Mouse (Mus musculus): Measurements from ENCODE around the gene Zfp1.

Zfp1 gene

GRCm38 (mm10) chr8:111625694-111626527 is 17.3 kb upstream of the Zfp1 start:
- peak; percentile 72 for DNase-seq (ENCODE audit: low read depth, low spot score)

DNA sequence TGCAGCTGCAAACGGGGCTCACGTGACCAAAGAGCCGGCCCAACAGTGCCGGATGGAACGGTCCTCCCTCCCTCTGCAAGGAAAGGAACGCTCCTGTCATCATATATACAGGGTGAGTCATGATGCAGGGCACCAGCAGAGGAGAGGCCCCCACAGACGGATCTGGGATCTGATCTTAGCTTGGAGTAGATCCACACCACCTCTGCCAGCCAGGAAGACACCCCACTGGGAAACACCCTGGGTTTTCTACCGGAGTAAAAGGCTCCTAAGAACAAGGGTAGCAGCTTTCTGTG is 16.7 kb upstream of the Zfp1 start:
- DNase-seq (ENCODE audit: low read depth, low spot score) = no peak

DNA sequence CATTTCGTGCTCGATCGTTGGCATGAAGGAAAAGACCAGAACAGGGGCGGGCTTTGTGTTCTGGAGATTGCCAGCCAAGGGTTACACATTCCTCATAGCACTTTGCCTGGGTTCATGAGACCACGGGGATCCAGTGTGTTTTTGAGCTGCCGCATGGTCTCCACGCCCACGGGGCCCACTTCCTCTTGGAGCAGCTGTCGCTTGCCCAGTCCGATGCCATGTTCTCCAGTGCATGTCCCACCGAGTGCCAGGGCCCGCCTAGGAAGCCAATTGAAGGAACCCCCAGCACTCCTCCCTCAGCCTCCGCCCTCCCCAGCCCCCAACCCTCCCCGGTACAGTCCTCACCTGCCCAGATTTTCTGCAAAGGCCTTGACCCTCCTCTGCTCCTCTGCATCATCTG is 16.3 kb upstream of the Zfp1 start:
- no peak for DNase-seq (ENCODE audit: low read depth, low spot score)

DNA sequence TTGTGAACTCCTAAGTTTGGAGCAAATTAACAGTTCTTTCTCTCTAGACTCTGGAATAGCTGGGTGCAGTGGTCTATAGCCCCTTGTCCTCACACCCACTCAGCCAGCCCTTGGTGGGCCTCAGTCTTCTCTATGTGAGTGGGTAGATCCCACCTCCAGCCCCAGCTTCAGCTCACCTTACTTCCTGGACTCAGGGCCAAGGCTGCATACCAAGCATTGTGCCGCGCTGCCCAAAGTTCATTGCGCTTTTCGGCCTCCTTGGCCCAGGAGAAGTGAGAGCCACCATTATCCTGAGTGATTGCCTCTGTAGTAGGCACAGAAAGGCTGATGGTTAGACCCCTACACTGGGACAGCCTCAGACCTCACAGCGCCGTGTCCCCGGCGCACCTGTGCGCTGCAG is 15.3 kb upstream of the Zfp1 start:
- no peak for DNase-seq (ENCODE audit: low read depth, low spot score)

DNA sequence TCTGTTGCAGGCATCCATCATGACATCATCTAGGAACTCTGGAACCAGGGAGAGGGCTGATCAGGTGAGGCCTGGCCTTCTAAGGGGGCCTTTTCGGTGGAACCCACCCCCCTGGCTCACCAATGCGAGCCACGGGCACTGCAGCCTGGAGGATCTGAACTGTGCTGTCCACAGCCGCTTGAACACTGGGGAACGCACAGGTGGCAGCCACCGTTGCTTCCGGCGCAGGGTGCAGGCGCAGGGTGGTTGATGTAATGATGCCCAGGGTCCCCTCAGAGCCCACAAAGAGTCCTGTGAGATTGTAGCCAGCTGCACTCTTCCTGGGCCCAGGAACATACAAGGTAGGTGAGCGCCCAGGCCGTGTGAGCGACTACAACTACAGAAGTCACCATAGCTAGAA is 14.8 kb upstream of the Zfp1 start:
- DNase-seq (ENCODE audit: low read depth, low spot score) = peak; percentile 11

DNA sequence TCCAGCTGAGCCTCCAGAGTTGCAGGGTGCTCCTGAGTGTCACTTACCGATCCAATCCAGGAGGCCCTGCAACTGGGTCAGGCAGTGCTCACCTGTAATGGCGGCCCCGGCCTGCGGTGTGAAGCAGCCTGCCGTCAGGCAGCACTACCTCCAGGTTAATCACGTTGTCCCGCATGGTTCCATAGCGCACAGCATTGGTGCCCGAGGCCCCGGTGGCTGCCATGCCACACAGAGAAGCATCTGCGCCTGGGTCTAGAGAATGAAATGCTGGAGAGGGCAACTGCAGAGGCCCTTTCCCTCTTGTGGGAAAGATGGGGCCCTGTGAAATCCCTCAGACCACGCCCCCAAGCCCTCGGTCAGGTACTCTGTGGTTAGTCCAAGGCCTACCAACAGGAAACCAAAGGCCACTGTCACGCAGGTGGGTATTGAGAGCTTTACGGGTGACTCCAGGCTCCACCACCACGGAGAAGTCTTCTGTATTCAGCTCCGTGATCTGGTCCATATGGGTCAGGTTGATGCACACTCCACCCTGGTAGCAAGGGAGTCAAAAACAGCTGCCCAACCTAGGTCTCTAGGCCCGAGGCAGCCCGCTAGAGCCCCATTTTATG is 14.2 kb upstream of the Zfp1 start:
- peak; percentile 23 for DNase-seq (ENCODE audit: low read depth, low spot score)

- peak; percentile 28 for DNase-seq (ENCODE audit: low read depth, low spot score)
Observed at GRCm38 (mm10) chr8:111630105-111630521, 13.1 kb upstream of the Zfp1 start, which contains the start of gene Ldhd. Ldhd (minus strand) TSS chr8:111630374.

GRCm38 (mm10) chr8:111631589-111631988 is 11.6 kb upstream of the Zfp1 start:
- DNase-seq (ENCODE audit: low read depth, low spot score) = no peak

- DNase-seq (ENCODE audit: low read depth, low spot score) = no peak
Observed at GRCm38 (mm10) chr8:111632976-111633375, 10.2 kb upstream of the Zfp1 start.

- no peak for DNase-seq (ENCODE audit: low read depth, low spot score)
Observed at GRCm38 (mm10) chr8:111638086-111638485, 5.1 kb upstream of the Zfp1 start.

DNA sequence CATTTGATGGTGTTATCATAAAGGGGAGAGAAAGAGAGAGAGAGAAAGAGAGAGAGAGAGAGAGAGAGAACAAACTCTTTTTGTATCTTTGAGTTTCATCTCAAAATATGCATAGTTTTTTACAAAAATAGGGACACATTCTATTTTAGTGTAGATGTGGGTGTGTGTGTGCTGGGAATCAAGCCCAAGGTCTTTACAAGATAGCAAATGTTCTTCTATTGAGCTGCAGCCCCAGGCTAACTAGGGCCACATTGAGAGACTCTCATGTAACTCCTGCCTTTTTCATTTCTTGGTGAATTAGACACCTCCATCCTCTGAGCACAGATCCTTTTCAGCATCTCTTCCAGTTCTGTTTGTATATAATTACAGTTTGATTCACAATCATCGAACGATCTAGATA is 2.1 kb upstream of the Zfp1 start:
- DNase-seq (ENCODE audit: low read depth, low spot score) = no peak

- no peak for DNase-seq (ENCODE audit: low read depth, low spot score)
Observed at GRCm38 (mm10) chr8:111642496-111642895, 705 bp upstream of the Zfp1 start.

GRCm38 (mm10) chr8:111642939-111643263 is 300 bp upstream of the Zfp1 start:
- no peak for DNase-seq (ENCODE audit: low read depth, low spot score)

GRCm38 (mm10) chr8:111644286-111645051 is 1.3 kb downstream of the Zfp1 start:
- peak; percentile 90 for DNase-seq (ENCODE audit: low read depth, low spot score)

GRCm38 (mm10) chr8:111645715-111646114 is 2.5 kb downstream of the Zfp1 start:
- peak; percentile 85 for DNase-seq (ENCODE audit: low read depth, low spot score)

DNA sequence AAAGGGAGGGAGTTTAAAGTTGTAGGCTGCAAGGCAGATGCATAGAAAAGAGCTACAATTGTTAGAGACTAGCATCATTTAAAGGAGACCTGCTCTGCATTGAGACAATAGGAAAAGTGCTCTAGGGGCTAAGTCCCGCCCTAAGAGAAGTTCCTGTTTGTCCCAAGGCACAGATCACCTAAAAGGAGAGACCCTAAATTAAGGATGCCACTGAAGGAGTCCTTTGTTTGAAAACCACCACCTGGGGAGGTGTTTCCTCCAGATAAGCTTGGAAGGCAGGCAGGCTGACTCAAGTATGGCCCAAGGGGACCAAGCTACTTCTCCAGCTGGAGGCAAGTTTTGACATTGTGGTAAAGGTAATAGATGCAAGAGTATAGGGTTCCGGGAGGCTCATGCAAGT is 5.6 kb downstream of the Zfp1 start:
- DNase-seq (ENCODE audit: low read depth, low spot score) = no peak

GRCm38 (mm10) chr8:111650651-111651050 is 7.5 kb downstream of the Zfp1 start:
- DNase-seq (ENCODE audit: low read depth, low spot score) = no peak

- no peak for DNase-seq (ENCODE audit: low read depth, low spot score)
Observed at GRCm38 (mm10) chr8:111653524-111653923, 10.3 kb downstream of the Zfp1 start.

- no peak for DNase-seq (ENCODE audit: low read depth, low spot score)
Observed at GRCm38 (mm10) chr8:111657312-111657854, 14.2 kb downstream of the Zfp1 start.

DNA sequence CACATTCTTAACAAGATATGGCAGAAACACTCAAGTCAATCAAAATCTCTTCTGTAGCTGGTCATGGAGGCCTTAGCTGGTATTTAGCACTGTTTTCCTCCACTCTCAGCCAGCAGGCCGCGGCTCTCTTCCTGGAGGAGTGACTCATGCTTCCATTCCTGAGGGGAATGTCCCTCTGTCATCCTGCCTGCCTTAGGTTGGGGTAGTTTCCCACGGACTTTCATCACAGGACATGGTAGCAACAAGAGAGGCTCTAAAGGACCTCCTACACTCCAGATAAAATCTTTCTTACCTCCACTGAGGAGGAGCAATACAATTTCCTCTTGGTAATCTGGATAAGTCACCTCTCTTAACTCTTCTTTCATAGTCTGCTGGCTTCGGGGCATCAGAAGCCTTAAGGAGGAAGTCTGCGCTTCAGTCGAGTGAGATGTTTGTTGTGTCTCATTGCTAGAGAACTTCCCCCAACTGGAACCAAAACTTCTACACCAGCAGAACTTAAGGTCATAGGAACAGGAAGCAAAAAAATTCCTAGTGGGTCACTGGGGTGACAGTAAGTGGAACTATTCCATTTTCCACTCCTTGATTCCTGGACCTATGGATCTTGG is 15.7 kb downstream of the Zfp1 start:
- no peak for DNase-seq (ENCODE audit: low read depth, low spot score)

- DNase-seq (ENCODE audit: low read depth, low spot score) = peak; percentile 62
Observed at GRCm38 (mm10) chr8:111662473-111662872, 19.3 kb downstream of the Zfp1 start.

DNA sequence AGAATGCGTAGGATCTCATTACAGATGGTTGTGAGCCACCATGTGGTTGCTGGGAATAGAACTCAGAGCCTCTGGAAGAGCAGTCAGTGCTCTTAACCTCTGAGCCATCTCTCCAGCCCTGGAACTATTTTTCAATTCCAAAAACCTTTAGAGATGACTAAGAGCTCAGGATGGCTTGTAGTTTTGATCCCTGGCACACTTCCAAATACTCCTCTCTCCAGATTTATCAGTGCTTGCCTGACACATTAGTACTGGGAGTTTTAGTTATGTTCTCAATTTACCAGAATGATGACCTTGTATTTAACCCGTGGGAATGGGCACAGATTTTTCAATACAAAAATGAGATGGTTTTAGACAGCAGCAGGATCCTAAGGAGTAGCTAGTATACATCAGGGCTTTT is 23.6 kb downstream of the Zfp1 start:
- no peak for DNase-seq (ENCODE audit: low read depth, low spot score)

Measured in CD4-positive helper T cell, adult 2 months (primary cell).